Mouse (Mus musculus) kidney, embryonic 14.5 days (tissue): ENCODE measurements around the gene Pdcl2. TPM values are rescaled to one million over a fixed set of nuclear protein-coding genes. Genes with fewer than 3 reads are reported as not detected.

Experiments used
- ATAC-seq: fragments of 200-750 bp; cut with Nextera tagmentation; 2 replicates; pipeline ENCODE4 v1.8.0; 2017; ENCODE audit warnings: moderate number of reproducible peaks, mild to moderate bottlenecking, moderate TSS enrichment, moderate library complexity; ENCODE audit not compliant: low FRiP score, low TSS enrichment
- H3K27ac ChIP-seq: fragments of 300-500 bp; sonication (generic); 2 replicates; pipeline ENCODE4 v1.5.1; 2014; ENCODE audit warnings: low read depth, mild to moderate bottlenecking, low read length, moderate library complexity, mixed read lengths
- H3K27me3 ChIP-seq: fragments of 300-500 bp; sonication (generic); 2 replicates; pipeline ENCODE4 v1.6.1; 2014; ENCODE audit warnings: mild to moderate bottlenecking, low read length; ENCODE audit not compliant: control insufficient read depth, insufficient read depth
- H3K36me3 ChIP-seq: fragments of 300-500 bp; sonication (generic); 2 replicates; pipeline ENCODE4 v1.6.1; 2014; ENCODE audit warnings: low read length, mixed read lengths; ENCODE audit not compliant: control insufficient read depth, insufficient read depth
- H3K4me1 ChIP-seq: fragments of 300-500 bp; sonication (generic); 2 replicates; pipeline ENCODE4 v1.6.1; 2014; ENCODE audit warnings: low read length, mixed read lengths; ENCODE audit not compliant: control insufficient read depth, insufficient read depth
- H3K4me2 ChIP-seq: fragments of 300-500 bp; sonication (generic); replicated peaks from 2 replicates; pipeline ENCODE4 v1.6.1; 2014; ENCODE audit warnings: low read depth, mild to moderate bottlenecking, low read length
- H3K4me3 ChIP-seq: fragments of 300-500 bp; sonication (generic); 2 replicates; pipeline ENCODE4 v1.5.1; 2014; ENCODE audit warnings: mild to moderate bottlenecking, low read length
- H3K9ac ChIP-seq: fragments of 300-500 bp; sonication (generic); 2 replicates; pipeline ENCODE4 v1.6.1; 2014; ENCODE audit warnings: low read depth, mild to moderate bottlenecking, low read length, moderate library complexity
- H3K9me3 ChIP-seq: fragments of 300-500 bp; sonication (generic); 2 replicates; pipeline ENCODE4 v1.6.1; 2016; ENCODE audit warnings: low read length; ENCODE audit not compliant: control insufficient read depth
- WGBS: fragments of 180-500 bp; shearing (Covaris S2); extraction: QIAGEN DNeasy Blood & Tissue Kit; methylation state at CpG from one replicate; pipeline ENCODE4 v1.1.7; 2014; 5-methylcytosine and 5-hydroxymethylcytosine counted together
- polyA plus RNA-seq: library from polyadenylated mRNA; unstranded; fragments of >200 nt; fragmentation: Nextera tagmentation; extraction: Ambion mirVana; gene quantifications from 2 replicates; pipeline ENCODE4 v1.2.1, GENCODE M21; 2014

Pdcl2 gene
- polyA plus RNA-seq, 1 experiment from 2014 or later, result not detected

DNA sequence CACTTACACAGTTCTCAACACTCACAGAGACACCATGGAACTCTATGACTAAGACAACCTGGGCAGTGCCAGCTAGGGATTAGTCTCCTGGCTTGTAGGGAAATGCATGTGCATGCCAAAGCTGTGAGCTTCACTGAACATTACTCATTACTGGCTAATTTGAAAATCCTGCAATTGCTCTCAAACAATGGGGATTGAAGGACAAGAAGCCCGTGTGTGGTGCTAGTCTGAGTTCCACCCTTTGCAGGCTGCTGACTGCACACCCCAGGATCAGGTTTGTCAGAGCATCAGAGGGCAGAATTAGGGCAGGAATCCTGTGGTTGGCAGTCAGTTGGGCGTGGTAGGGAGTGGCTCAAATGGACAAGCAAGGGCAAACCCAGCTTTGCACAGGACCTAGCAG lies 15.2 kb upstream of the Pdcl2 start:
- no peaks in the 10 kb centered on the region for H3K4me1 ChIP-seq
- no peaks in the 10 kb centered on the region for H3K27me3 ChIP-seq
- no peak overlapping the region for H3K4me2 ChIP-seq
- no peak overlapping the region for H3K4me3 ChIP-seq
- H3K27ac ChIP-seq, result no peak overlapping the region
- H3K9me3 ChIP-seq, result no peaks in the 10 kb centered on the region
- no peaks in the 10 kb centered on the region for H3K36me3 ChIP-seq
- no peak for ATAC-seq
- no peak overlapping the region for H3K9ac ChIP-seq
- WGBS, result 59% methylated on average over 2 of the region's 2 CpGs

DNA sequence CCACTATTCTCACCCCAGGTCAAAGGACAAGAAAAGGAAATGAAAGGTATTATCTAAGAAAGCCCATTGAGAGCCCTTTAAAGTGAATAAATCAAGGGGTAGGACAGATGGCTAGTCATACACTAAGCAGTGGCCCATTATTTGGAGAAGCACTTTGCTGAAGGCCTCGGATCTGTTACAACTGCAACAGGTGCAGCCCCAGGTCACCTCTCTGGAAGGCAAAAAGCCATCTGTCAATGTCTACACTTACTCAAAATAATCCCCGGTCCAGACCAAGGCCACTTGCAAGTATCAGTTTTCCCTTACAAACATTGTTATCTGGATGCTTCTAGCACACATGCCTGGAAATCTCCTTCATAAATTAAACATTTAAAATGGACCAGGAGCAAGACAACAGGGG lies 10.0 kb upstream of the Pdcl2 start:
- WGBS, result 32% methylated on average over 2 of the region's 2 CpGs
- no peak overlapping the region for H3K4me3 ChIP-seq
- H3K4me2 ChIP-seq, result no peak overlapping the region
- no peaks in the 10 kb centered on the region for H3K4me1 ChIP-seq
- no peak overlapping the region for H3K27ac ChIP-seq
- no peaks in the 10 kb centered on the region for H3K36me3 ChIP-seq
- no peak overlapping the region for H3K9ac ChIP-seq
- ATAC-seq, result no peak
- H3K27me3 ChIP-seq, result no peaks in the 10 kb centered on the region
- no peaks in the 10 kb centered on the region for H3K9me3 ChIP-seq

DNA sequence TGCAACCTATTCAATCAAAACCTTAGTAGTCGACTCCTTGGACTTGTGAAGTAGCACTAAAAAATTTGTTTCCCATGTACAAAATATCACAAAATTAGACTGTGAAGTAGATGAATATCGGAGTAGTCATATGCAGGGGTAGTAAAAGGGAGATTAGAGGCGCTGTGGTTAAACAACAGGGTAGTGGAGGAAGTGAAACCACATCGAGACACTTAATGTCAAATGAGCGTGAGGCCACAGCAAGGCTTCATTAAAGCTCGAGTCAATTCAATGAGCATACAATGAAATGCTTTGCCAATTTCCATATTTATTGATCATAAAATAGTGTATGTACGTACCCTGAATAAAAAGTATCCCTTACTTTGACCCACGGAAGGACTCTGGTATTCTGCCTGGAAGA lies 6.1 kb upstream of the Pdcl2 start:
- no peaks in the 10 kb centered on the region for H3K9me3 ChIP-seq
- WGBS, result 92% methylated on average over 8 of the region's 8 CpGs
- no peak overlapping the region for H3K9ac ChIP-seq
- H3K36me3 ChIP-seq, result no peaks in the 10 kb centered on the region
- H3K4me1 ChIP-seq, result no peaks in the 10 kb centered on the region
- no peak overlapping the region for H3K27ac ChIP-seq
- ATAC-seq, result no peak
- no peak overlapping the region for H3K4me2 ChIP-seq
- no peaks in the 10 kb centered on the region for H3K27me3 ChIP-seq
- no peak overlapping the region for H3K4me3 ChIP-seq

DNA sequence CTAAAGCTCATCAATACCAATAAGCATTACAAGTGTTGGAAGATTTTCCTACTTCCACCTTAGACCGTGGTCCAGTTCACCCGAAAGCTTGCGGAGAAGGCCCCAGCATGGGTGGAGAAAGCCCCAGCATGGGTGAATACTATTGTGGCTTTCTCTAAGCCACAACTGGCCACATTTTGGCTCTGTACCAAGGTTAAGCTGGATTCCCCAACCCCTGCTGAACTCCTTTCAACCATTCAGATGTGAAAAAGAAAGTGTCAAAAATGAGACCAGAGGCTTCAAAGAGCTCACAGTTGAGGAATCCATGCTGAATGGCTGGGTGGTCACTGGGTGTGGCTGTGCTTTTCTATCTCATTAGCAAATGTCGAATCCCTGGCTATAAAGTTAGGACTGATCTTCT lies 2.9 kb upstream of the Pdcl2 start:
- ATAC-seq, result no peak
- Histone ChIP-seq H3K27me3 (no peaks in the 10 kb centered on the region), H3K4me1 (no peaks in the 10 kb centered on the region), H3K4me2 (no peak overlapping the region), H3K9ac (no peak overlapping the region), H3K27ac (no peak overlapping the region), H3K36me3 (no peaks in the 10 kb centered on the region), H3K4me3 (no peak overlapping the region), H3K9me3 (no peaks in the 10 kb centered on the region)
- 86% methylated on average over 4 of the region's 4 CpGs for WGBS

DNA sequence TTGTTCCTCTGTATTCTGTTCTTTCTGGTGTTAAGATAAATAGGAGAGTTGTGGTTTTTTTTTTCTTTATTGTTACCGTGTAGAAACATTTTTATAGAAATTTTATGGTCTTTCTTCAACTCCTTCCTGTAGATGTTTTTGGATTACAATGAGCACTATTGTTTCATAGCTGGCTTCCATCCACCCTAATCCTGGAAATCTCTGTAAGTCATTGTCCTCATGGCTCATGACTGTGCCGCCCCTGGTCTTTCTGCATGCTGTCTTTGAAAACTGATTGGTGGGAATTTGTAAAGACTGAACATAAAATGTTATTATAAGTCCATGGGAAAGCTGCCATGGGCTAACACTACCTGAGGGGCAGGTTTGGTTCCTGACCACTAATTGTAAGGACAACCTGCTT lies 3.7 kb downstream of the Pdcl2 start:
- Histone ChIP-seq H3K4me2 (no peak overlapping the region), H3K9me3 (no peaks in the 10 kb centered on the region), H3K27ac (no peak overlapping the region), H3K9ac (no peak overlapping the region), H3K36me3 (no peaks in the 10 kb centered on the region), H3K4me1 (no peaks in the 10 kb centered on the region), H3K4me3 (no peak overlapping the region), H3K27me3 (no peaks in the 10 kb centered on the region)
- no peak for ATAC-seq
- WGBS, result 72% methylated on average over 2 of the region's 2 CpGs

DNA sequence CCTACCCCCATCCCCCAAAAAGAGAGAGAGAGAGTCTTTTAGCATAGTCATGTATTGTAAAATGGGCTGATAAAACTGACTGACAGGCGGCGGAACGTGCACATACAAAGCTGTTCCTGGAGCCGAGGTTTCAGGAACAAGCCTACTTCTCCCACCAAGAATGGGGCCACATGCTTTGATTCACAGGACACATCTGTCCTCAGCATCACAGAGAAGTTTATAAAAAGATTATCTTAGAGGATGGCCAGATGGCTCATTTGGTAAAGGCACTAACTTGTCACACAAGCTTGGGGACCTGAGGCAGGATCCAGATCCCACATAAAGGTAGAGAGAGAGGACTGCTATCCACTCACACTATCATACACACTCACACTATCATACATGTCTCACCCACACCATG lies 5.8 kb downstream of the Pdcl2 start:
- Histone ChIP-seq H3K4me2 (no peak overlapping the region), H3K27ac (no peak overlapping the region), H3K9ac (no peak overlapping the region), H3K36me3 (no peaks in the 10 kb centered on the region), H3K27me3 (no peaks in the 10 kb centered on the region), H3K4me3 (no peak overlapping the region), H3K9me3 (no peaks in the 10 kb centered on the region), H3K4me1 (no peaks in the 10 kb centered on the region)
- ATAC-seq, result no peak
- WGBS, result 89% methylated on average over 4 of the region's 4 CpGs

DNA sequence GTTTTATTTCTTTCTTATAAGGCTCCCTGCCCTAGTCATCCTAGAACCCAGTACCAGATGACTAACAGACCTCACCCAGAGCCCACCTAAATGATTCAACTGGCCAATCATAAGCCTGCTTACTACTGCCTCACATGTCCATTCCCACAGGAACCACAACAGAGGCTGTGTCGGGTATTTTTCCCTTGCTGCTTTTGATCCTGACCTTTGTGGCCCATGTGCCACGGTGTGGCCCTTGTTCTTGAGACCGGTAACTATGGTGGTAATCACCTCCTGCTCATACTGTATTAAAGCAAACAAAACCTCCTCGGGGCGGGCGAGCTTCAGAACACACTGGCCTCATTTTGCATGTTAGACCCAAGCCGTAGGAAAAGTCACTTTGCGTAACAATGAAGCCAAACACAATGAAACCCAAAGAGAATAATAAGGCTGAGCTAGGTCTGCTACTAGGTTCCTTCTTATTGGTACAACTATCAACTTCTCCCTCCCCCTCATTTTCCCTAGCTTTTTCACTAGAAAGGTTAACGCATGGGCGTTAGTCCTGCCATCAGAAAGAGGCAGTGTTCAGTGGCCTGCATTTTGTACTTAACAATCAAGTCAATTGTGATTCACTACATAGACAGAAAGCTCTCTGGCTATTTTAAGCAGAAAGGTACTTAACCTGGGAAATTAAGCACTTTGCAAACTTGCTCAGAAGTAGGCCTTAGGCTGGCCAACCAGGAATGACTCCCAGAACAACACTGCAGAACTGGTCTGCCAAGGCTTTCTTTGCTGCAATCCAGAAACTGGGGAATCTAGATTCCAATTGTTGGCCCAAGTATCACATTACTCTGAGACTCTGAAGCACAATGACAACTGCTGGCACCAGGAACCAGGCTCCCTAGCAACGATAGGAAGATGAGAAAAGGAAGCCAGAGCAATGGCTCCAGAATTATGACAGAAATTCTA lies 9.4 kb downstream of the Pdcl2 start:
- Histone ChIP-seq H3K27ac (no peak overlapping the region), H3K36me3 (no peaks in the 10 kb centered on the region), H3K9me3 (no peaks in the 10 kb centered on the region), H3K9ac (no peak overlapping the region), H3K4me1 (no peaks in the 10 kb centered on the region), H3K27me3 (no peaks in the 10 kb centered on the region), H3K4me3 (no peak overlapping the region), H3K4me2 (no peak overlapping the region)
- no peak for ATAC-seq
- WGBS, result 44% methylated on average over 11 of the region's 11 CpGs

DNA sequence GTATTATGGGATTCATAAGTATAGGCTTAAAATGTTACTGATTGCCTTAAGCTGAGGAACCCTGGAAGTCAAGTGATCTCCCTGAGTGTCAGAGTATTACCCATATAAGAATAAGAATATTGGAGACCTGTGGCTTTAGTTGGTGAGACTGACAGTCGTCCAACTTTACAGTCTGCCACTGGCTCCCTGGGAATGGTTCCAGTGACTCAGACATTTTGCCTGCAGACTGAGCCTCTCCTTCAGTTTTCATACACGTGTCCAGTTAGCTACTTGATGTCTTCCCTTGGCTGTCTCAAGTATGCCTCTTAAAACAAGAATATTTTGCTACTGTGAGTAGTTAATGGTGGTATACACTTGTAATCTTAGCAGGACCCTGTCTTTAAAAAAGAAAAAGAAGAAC lies 22.8 kb downstream of the Pdcl2 start:
- H3K27me3 ChIP-seq, result no peaks in the 10 kb centered on the region

DNA sequence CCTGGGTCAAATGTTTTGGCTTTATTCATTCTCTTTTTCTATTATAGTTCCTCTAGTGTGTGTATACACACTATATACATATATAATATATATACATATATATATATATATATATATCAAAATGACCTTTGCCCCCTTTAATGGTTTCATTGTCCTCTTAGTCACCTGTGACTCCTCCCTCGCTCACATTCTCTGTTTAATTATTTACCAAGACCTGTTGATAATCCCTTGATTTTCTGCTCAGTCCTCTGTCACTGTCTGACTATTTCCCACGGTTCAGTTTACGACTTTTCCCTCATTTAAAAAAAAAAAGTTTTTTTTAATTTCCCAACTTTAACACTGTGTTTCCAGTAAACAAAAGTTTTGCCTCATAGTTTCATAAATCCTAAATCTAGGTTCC lies 24.7 kb downstream of the Pdcl2 start:
- H3K27me3 ChIP-seq, result no peaks in the 10 kb centered on the region
- H3K27ac ChIP-seq, result no peak overlapping the region
- H3K36me3 ChIP-seq, result no peaks in the 10 kb centered on the region
- H3K4me3 ChIP-seq, result no peak overlapping the region
- no peak overlapping the region for H3K9ac ChIP-seq
- H3K9me3 ChIP-seq, result no peaks in the 10 kb centered on the region
- no peak for ATAC-seq
- no peak overlapping the region for H3K4me2 ChIP-seq
- H3K4me1 ChIP-seq, result peaks cover 9% of the 10 kb centered on the region
- 32% methylated on average over 3 of the region's 3 CpGs for WGBS

More for the DNA sequence above, 22.8 kb downstream of the Pdcl2 start:
- H3K36me3 ChIP-seq, result no peaks in the 10 kb centered on the region
- 77% methylated on average over 2 of the region's 2 CpGs for WGBS
- peaks cover 6% of the 10 kb centered on the region; the same call in 1 of the 2 replicates for H3K4me1 ChIP-seq
- no peak overlapping the region for H3K4me3 ChIP-seq
- H3K27ac ChIP-seq, result no peak overlapping the region
- no peaks in the 10 kb centered on the region for H3K9me3 ChIP-seq
- no peak overlapping the region for H3K9ac ChIP-seq
- ATAC-seq, result no peak
- no peak overlapping the region for H3K4me2 ChIP-seq
